8 mouse cellular contexts compared by ENCODE assay signal in the genomic region with DNA sequence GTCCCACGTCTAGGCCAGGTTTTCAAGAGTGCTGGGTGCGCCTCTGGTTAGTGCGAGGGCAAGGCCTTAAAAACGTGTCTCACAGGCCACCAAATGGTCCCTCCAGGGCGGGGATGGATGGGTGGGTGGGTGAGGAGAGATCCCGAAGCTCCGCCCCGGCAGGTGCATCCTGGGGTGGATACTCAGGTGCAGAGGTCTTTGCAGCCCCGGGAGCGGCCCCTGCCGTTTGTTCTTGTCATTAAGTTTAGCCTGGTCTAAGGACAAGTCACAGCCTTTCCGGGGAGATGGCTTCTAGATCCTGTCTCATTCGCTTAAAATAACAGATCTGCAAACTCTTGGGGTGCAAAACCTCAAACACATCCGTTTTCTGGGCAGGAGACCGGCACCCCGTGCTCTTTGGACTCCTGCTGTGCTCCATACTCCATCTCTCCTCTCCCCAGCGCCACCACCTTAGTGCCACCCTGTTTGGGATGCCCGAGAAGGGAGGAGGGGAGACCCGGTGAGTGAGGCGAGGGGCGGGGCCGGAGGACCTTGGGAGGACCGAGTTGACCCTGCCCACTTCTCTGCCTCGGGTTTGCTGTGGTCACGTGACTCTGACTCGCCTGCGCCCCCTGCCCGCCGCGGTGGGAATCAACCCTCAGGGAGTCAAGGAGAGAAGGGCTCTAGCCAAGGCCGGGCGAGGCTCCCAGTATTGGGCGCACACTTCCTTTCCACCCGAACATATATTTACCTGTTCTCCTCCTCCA. TPM values are rescaled to one million over a fixed set of nuclear protein-coding genes. Genes with fewer than 3 reads are reported as not detected.
DNase-seq lines count a peak whose midpoint lies in the region; ATAC-seq and TF ChIP-seq lines count a peak whose summit lies in the region.

No protein-coding gene starts in this region.

- ATAC-seq in CD4-positive, CD25-positive, alpha-beta regulatory T cell, adult 4 months: no peak
- ATAC-seq in forebrain, embryonic 16.5 days: peak; percentile 8; the same call in 1 of the 2 replicates
- ATAC-seq in limb, embryonic 12.5 days (ENCODE audit: insufficient number of reproducible peaks, insufficient read depth, low FRiP score, low TSS enrichment, low read depth): peak; percentile 22; the same call in 1 of the 2 replicates

- H3K4me3 ChIP-seq in forebrain, embryonic 16.5 days (replicated peaks; ENCODE audit: low read length): no peak overlapping the region
- H3K4me3 ChIP-seq in hindbrain, embryonic 10.5 days: peak overlapping the region; percentile 29
- H3K4me3 ChIP-seq in limb, embryonic 12.5 days (replicated peaks): 0 out of 2 replicates have a peak overlapping the region, but pooled peaks have one; percentile 12
- no peak overlapping the region for H3K4me3 ChIP-seq in myocyte

- H3K9me3 ChIP-seq in forebrain, embryonic 16.5 days (ENCODE audit: control insufficient read depth, low read length): no peaks in the 10 kb centered on the region
- no peaks in the 10 kb centered on the region for H3K9me3 ChIP-seq in hindbrain, embryonic 10.5 days
- H3K9me3 ChIP-seq in limb, embryonic 12.5 days: no peaks in the 10 kb centered on the region

- H3K27ac ChIP-seq in forebrain, embryonic 16.5 days (ENCODE audit: low read length): no peak overlapping the region
- H3K27ac ChIP-seq in hindbrain, embryonic 10.5 days: no peak overlapping the region; the same call in 1 of the 2 replicates
- no peak overlapping the region for H3K27ac ChIP-seq in limb, embryonic 12.5 days

- no peaks in the 10 kb centered on the region for H3K36me3 ChIP-seq in forebrain, embryonic 16.5 days (ENCODE audit: control insufficient read depth, insufficient read depth)
- no peaks in the 10 kb centered on the region for H3K36me3 ChIP-seq in hindbrain, embryonic 10.5 days
- no peaks in the 10 kb centered on the region for H3K36me3 ChIP-seq in limb, embryonic 12.5 days
- H3K36me3 ChIP-seq in myocyte (ENCODE audit: control insufficient read depth, insufficient read depth): no peaks in the 10 kb centered on the region

- H3ac ChIP-seq in myocyte (ENCODE audit: control insufficient read depth, insufficient read length): no peak overlapping the region

- H3K4me1 ChIP-seq in forebrain, embryonic 16.5 days (replicated peaks; ENCODE audit: control insufficient read depth, insufficient read depth, low read length): peaks cover 10% of the 10 kb centered on the region
- peaks cover 62% of the 10 kb centered on the region for H3K4me1 ChIP-seq in hindbrain, embryonic 10.5 days (replicated peaks)
- peaks cover 23% of the 10 kb centered on the region for H3K4me1 ChIP-seq in limb, embryonic 12.5 days (replicated peaks)

- TF ChIP-seq POLR2A in myocyte (IDR thresholded peaks at IDR 0.05; ENCODE audit: insufficient read length, low read depth): no peak

- H3K27me3 ChIP-seq in forebrain, embryonic 16.5 days (replicated peaks; ENCODE audit: control insufficient read depth, insufficient read depth, low read length): peaks cover 80% of the 10 kb centered on the region
- peaks cover 95% of the 10 kb centered on the region for H3K27me3 ChIP-seq in hindbrain, embryonic 10.5 days (ENCODE audit: insufficient read depth, poor library complexity, severe bottlenecking)
- H3K27me3 ChIP-seq in limb, embryonic 12.5 days: peaks cover 88% of the 10 kb centered on the region
- H3K27me3 ChIP-seq in myocyte (ENCODE audit: control insufficient read depth, insufficient read depth, insufficient read length): peaks cover 40% of the 10 kb centered on the region

- WGBS in forebrain, embryonic 16.5 days: 5% methylated on average over 34 of the region's 34 CpGs
- WGBS in hindbrain, embryonic 10.5 days: 5% methylated on average over 34 of the region's 34 CpGs
- WGBS in limb, embryonic 12.5 days: 1% methylated on average over 34 of the region's 34 CpGs

- H3K4me2 ChIP-seq in forebrain, embryonic 16.5 days (ENCODE audit: low read length): no peak overlapping the region
- H3K4me2 ChIP-seq in limb, embryonic 12.5 days: peak overlapping the region; percentile 18; the same call in 1 of the 2 replicates
- no peak overlapping the region for H3K4me2 ChIP-seq in myocyte (ENCODE audit: low read depth)

- peak; percentile 38 for DNase-seq in CD4-positive, CD25-positive, alpha-beta regulatory T cell, adult 2 months (ENCODE audit: low read depth, low spot score)
- DNase-seq in c-Kit-positive CD71-negative TER-119-negative erythroid progenitor cells, embryonic 14.5 days (ENCODE audit: low read depth): peak; percentile 75
- DNase-seq in hindbrain, embryonic 10.5 days (ENCODE audit: low spot score): peak; percentile 96
- DNase-seq in testis, postnatal 14 days (ENCODE audit: low spot score): peak; percentile 90

- no peak overlapping the region for H3K9ac ChIP-seq in forebrain, embryonic 16.5 days (replicated peaks; ENCODE audit: low read depth, low read length)
- no peak overlapping the region for H3K9ac ChIP-seq in limb, embryonic 12.5 days (replicated peaks)

- no peaks in the 10 kb centered on the region for H3K79me2 ChIP-seq in myocyte (ENCODE audit: control insufficient read depth, insufficient read depth)

TF ChIP-seq in myocyte, 11 proteins besides CTCF, POLR2A, EP300 and RAD21:
- TF ChIP-seq SRF (IDR thresholded peaks at IDR 0.05; ENCODE audit: control insufficient read depth, insufficient read length, low read depth) (no peak), POLR2AphosphoS2 (IDR thresholded peaks at IDR 0.05; ENCODE audit: insufficient read length, low read depth) (no peak), REST (IDR thresholded peaks at IDR 0.05; ENCODE audit: insufficient read depth, insufficient read length) (no peak), MAX (IDR thresholded peaks at IDR 0.05; ENCODE audit: low read depth) (no peak), USF1 (IDR thresholded peaks at IDR 0.05; ENCODE audit: low read depth) (peak; percentile 81)
TF ChIP-seq in myocyte: peak in this region for 1.

RNA-seq across cellular contexts. Expression of a gene that starts 9.2 kb away (rescaled TPM):
- not detected for polyA plus RNA-seq in CD4-positive, CD25-positive, alpha-beta regulatory T cell, adult 4 months (2017; shearing (Covaris generic))
- 4.1 and 8.1 TPM in 2 replicates for polyA plus RNA-seq in forebrain, embryonic 16.5 days (2015; fragmentation: Nextera tagmentation; extraction: Ambion mirVana)
- 27.2 and 41.2 TPM in 2 replicates for polyA plus RNA-seq in hindbrain, embryonic 10.5 days (2016; fragmentation: Nextera tagmentation; extraction: Ambion mirVana)
- polyA plus RNA-seq in limb, embryonic 12.5 days (2016; fragmentation: Nextera tagmentation; extraction: Ambion mirVana): 0.22 TPM in 1 of 2 replicates, not detected in the other
- polyA plus RNA-seq in myocyte (2012; fragmentation: generic; extraction: Trizol): not detected

Comparison
In these comparisons a context has a peak if more than half of its experiments do, and no peak if none do; other contexts are left out.
1. DNase-seq: peak in every context shown above with its lines; median percentile 96 in hindbrain, embryonic 10.5 days; 90 in testis, postnatal 14 days; 75 in c-Kit-positive CD71-negative TER-119-negative erythroid progenitor cells, embryonic 14.5 days; 38 in CD4-positive, CD25-positive, alpha-beta regulatory T cell, adult 2 months.
2. H3K4me3 ChIP-seq: peak in hindbrain, embryonic 10.5 days (single experiment) and limb, embryonic 12.5 days (single experiment); none in forebrain, embryonic 16.5 days (single experiment) and myocyte (single experiment).